Mouse (Mus musculus) neural tube, embryonic 11.5 days (tissue): ENCODE data around the gene R3hdm2. TPM values are rescaled to one million over a fixed set of nuclear protein-coding genes. Genes with fewer than 3 reads are reported as not detected.

ENCODE experiments used
- ATAC-seq: fragments of 200-750 bp; cut with Nextera tagmentation; 2 replicates; pipeline ENCODE4 v1.8.0; 2017; ENCODE audit warnings: moderate number of reproducible peaks, mild to moderate bottlenecking, moderate TSS enrichment, moderate library complexity; ENCODE audit not compliant: insufficient read depth, low FRiP score, low TSS enrichment
- DNase-seq: peaks from one replicate; pipeline ENCODE4 v3.0.0-alpha.2; 2015; ENCODE audit warnings: low spot score
- H3K27ac ChIP-seq: fragments of 300-500 bp; sonication (generic); 2 replicates; pipeline ENCODE4 v1.5.1; 2014; ENCODE audit warnings: low read depth, mild to moderate bottlenecking, low read length
- H3K27me3 ChIP-seq: fragments of 300-500 bp; sonication (generic); 2 replicates; pipeline ENCODE4 v1.6.1; 2014; ENCODE audit warnings: mild to moderate bottlenecking, low read length, mixed read lengths; ENCODE audit not compliant: control insufficient read depth, insufficient read depth
- H3K36me3 ChIP-seq: fragments of 300-500 bp; sonication (generic); 2 replicates; pipeline ENCODE4 v1.6.1; 2014; ENCODE audit warnings: mild to moderate bottlenecking, low read length, moderate library complexity, mixed read lengths; ENCODE audit not compliant: control insufficient read depth, insufficient read depth
- H3K4me1 ChIP-seq: fragments of 300-500 bp; sonication (generic); 2 replicates; pipeline ENCODE4 v1.6.1; 2014; ENCODE audit warnings: low read length, mixed read lengths; ENCODE audit not compliant: control insufficient read depth, insufficient read depth
- H3K4me2 ChIP-seq: fragments of 300-500 bp; sonication (generic); 2 replicates; pipeline ENCODE4 v1.6.1; 2014; ENCODE audit warnings: low read depth, mild to moderate bottlenecking, moderate library complexity
- H3K4me3 ChIP-seq: fragments of 300-500 bp; sonication (generic); 2 replicates; pipeline ENCODE4 v1.5.1; 2014; ENCODE audit warnings: low read depth, low read length
- H3K9ac ChIP-seq: fragments of 300-500 bp; sonication (generic); 2 replicates; pipeline ENCODE4 v1.6.1; 2014; ENCODE audit warnings: mild to moderate bottlenecking, low read length
- H3K9me3 ChIP-seq: fragments of 300-500 bp; sonication (generic); 2 replicates; pipeline ENCODE4 v1.6.1; 2016; ENCODE audit warnings: low read length; ENCODE audit not compliant: control insufficient read depth
- WGBS: fragments of 180-500 bp; shearing (Covaris S2); extraction: QIAGEN DNeasy Blood & Tissue Kit; methylation state at CpG from one replicate; pipeline ENCODE4 v1.1.7; 2014; 5-methylcytosine and 5-hydroxymethylcytosine counted together
- polyA plus RNA-seq: library from polyadenylated mRNA; unstranded; fragments of >200 nt; fragmentation: Nextera tagmentation; extraction: Ambion mirVana; gene quantifications from 2 replicates; pipeline ENCODE4 v1.2.1, GENCODE M21; 2014

The R3hdm2 gene
- polyA plus RNA-seq, 1 experiment from 2014 or later, result 27.4 TPM

DNA sequence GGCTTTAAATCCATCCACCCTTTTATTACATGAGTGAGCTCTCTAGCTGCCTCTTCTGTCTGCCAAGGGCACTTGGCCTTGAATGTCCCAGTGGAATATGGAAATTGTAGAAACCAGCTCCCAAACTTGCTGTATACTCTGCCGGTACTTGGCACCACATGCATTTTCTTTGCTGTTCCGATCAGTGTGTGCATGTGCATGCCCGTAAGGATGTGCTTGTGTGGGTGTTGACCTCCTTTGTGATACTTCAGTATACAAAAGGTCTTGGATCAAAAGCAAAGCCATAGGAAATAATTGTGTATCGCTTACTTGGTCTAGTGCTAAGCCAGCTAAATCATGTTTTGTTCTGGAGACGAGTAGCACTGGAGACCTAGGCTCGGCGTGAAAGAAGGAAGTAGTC, 108.7 kb downstream of the R3hdm2 start:
- Histone ChIP-seq H3K27ac (no peak overlapping the region), H3K9me3 (no peaks in the 10 kb centered on the region), H3K27me3 (no peaks in the 10 kb centered on the region), H3K4me2 (no peak overlapping the region), H3K4me3 (no peak overlapping the region), H3K36me3 (peaks cover 5% of the 10 kb centered on the region; the same call in 1 of the 2 replicates), H3K9ac (no peak overlapping the region), H3K4me1 (peaks cover 2% of the 10 kb centered on the region)
- DNase-seq (no peak), ATAC-seq (no peak)
- WGBS, result 89% methylated on average over 7 of the region's 7 CpGs

DNA sequence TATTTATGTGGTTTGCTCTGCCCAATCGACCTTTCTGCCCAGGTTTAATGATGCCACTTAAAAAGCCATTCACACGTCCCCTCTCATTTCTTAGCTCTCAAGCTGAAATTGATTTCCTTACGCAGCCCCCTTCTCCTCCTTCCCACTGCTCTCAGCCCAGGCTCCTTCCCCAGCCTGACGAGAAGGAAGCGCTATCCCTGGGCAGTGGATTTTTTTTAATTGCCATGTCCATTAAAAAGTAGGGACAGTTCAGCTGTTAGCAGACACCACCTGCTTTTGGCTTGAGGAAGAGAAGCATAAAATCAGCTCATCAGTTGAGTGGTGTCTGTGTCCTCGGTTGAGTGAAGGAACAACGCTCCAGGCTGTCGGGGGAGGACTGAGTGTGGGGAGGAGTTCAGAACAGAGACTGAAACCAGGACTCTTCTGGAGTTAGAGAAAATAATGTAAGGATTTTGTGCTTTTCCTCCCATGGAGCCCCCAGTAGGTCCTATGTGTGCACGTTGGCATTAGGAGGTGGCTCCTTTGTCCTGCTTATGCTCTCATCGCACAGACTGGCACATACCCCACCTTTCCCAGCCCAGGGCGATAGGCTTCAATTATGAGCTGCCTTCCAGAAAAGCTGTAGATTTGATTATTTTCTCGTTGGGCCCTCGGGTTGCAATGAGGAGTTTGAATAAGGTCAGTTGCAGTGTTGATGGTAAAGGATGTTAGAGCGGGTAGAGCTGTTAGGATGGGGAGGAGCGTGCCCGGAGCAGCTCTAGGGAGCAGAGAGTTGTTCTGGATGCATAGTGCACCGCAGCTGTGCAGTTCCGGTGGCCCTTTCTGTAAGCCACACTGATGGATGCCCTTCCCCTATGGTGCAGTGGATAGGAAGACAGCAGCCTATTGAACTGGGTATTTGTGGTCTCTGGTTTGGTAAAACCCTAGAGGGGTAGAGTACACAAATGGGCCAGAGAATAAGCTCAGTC, 110.3 kb downstream of the R3hdm2 start:
- 73% methylated on average over 18 of the region's 18 CpGs for WGBS
- H3K27ac ChIP-seq, result no peak overlapping the region
- DNase-seq (no peak), ATAC-seq (no peak)
- H3K9me3 ChIP-seq, result no peaks in the 10 kb centered on the region
- peaks cover 2% of the 10 kb centered on the region for H3K4me1 ChIP-seq
- no peaks in the 10 kb centered on the region for H3K27me3 ChIP-seq
- H3K36me3 ChIP-seq, result peaks cover 6% of the 10 kb centered on the region; the same call in 1 of the 2 replicates
- no peak overlapping the region for H3K4me3 ChIP-seq
- no peak overlapping the region for H3K4me2 ChIP-seq
- no peak overlapping the region for H3K9ac ChIP-seq

DNA sequence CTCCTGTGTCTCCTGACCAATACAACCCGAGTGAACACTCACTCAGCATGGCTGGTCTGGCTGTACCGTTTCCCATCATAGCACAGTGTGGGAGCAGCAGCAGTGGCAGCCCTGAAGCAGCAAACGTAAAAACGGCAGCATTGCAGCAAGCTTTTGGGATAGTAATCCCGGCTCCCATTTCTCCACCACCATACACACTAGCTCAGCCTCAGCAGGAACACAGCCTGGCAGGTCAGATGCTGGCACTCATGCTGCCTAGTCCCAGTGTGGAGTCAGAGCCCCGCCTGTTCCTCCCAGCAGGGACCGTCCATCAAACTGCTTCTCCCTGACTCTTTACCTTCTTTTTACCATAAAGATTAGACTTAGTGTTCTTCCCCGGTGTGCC, 111.0 kb downstream of the R3hdm2 start:
- H3K9me3 ChIP-seq, result no peaks in the 10 kb centered on the region
- DNase-seq, result no peak
- H3K4me2 ChIP-seq, result no peak overlapping the region
- peaks cover 7% of the 10 kb centered on the region for H3K36me3 ChIP-seq
- no peak overlapping the region for H3K9ac ChIP-seq
- H3K27ac ChIP-seq, result no peak overlapping the region
- 79% methylated on average over 8 of the region's 8 CpGs for WGBS
- H3K4me3 ChIP-seq, result no peak overlapping the region
- H3K27me3 ChIP-seq, result no peaks in the 10 kb centered on the region
- ATAC-seq, result no peak
- H3K4me1 ChIP-seq, result peaks cover 2% of the 10 kb centered on the region

DNA sequence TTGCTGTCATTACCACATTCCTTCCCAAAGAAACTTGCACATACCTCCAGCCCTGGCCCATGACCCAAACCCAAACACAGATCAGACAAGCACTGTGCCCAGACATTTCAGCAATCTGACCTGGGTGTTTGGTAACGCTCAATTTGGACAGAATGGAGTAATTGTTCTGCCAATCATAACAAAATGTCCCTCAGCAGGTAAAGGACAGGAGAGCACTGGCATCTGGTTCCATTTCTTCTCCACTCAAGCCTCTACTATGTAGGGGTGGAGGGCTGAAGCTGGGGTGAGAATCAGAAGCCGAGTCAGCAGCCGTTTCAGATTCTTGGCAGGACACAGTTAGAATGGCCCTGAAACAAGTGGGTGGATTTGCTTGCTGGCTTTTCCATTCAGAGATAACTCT, 112.0 kb downstream of the R3hdm2 start:
- H3K4me1 ChIP-seq, result peaks cover 2% of the 10 kb centered on the region
- no peak for DNase-seq
- H3K9ac ChIP-seq, result no peak overlapping the region
- H3K27ac ChIP-seq, result no peak overlapping the region
- H3K4me3 ChIP-seq, result no peak overlapping the region
- H3K9me3 ChIP-seq, result no peaks in the 10 kb centered on the region
- ATAC-seq, result no peak
- WGBS, result 92% methylated on average over 3 of the region's 3 CpGs
- H3K27me3 ChIP-seq, result no peaks in the 10 kb centered on the region
- no peak overlapping the region for H3K4me2 ChIP-seq
- H3K36me3 ChIP-seq, result peaks cover 12% of the 10 kb centered on the region

DNA sequence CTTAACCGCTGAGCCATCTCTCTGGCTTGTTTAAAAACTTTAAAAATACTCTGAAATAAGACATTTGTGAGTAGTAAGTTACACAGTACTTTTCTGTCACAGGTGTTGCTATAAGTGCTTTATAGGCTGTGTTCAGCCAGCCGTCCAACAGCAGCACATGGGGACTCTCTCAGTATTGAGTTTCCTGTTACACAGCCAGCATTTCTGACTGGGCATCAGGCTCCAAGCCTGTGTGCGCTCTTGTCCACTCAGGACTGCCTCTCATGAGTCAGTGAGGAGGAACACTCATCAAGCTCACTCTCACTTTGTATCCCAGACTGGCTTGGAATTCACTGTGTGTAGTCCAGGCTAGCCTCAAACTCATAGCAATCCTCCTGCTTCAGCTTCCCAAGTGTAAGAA, 116.0 kb downstream of the R3hdm2 start:
- H3K9me3 ChIP-seq, result no peaks in the 10 kb centered on the region
- H3K4me1 ChIP-seq, result no peaks in the 10 kb centered on the region; the same call in 1 of the 2 replicates
- no peak overlapping the region for H3K4me3 ChIP-seq
- no peaks in the 10 kb centered on the region for H3K27me3 ChIP-seq
- no peak for ATAC-seq
- WGBS, result 94% methylated on average over 3 of the region's 3 CpGs
- H3K27ac ChIP-seq, result no peak overlapping the region
- no peak overlapping the region for H3K9ac ChIP-seq
- H3K36me3 ChIP-seq, result peaks cover 12% of the 10 kb centered on the region
- no peak for DNase-seq
- H3K4me2 ChIP-seq, result no peak overlapping the region

DNA sequence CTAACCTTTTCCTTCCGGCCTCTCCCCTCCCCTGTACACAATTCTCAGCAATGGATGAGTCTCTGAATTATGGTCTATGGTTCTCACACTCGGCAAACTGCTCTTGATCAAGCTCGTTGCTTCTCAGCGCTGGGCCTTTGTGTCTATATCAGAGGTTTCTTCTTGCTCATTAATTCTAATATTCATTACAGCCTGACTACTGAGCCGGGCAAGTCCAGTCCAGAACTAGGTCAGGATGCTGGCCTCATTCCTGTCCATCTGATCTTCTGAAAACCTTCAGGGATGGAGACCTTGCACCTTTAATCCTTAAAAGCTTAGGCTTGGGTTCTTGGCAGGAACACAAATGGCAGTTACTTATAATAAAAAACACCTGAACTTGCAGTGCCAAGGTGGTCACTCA, 119.4 kb downstream of the R3hdm2 start:
- H3K36me3 ChIP-seq, result peaks cover 12% of the 10 kb centered on the region
- no peak for DNase-seq
- no peaks in the 10 kb centered on the region for H3K4me1 ChIP-seq
- no peaks in the 10 kb centered on the region for H3K27me3 ChIP-seq
- ATAC-seq, result no peak
- WGBS, result 86% methylated on average over 5 of the region's 5 CpGs
- H3K4me3 ChIP-seq, result no peak overlapping the region
- H3K9me3 ChIP-seq, result no peaks in the 10 kb centered on the region
- H3K4me2 ChIP-seq, result no peak overlapping the region
- no peak overlapping the region for H3K27ac ChIP-seq
- no peak overlapping the region for H3K9ac ChIP-seq

DNA sequence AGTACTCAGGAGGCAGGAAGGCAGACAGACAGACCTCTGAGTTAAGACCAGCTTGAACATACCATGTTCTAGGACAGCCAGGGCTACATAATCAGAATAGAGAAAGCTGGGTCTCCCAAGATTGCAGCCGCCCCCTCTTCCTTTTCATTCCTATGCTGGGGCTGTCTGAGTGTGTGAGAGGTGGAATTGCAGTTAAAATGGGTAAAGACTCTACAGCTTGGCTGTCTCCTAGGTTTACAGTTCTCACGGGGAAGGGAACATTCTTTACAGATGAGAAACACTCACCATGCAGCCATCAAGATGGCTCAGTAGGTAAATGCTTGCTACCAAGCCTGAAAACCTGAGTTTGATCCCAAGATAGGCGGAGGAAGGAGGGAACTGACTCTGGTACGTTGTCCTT, 119.9 kb downstream of the R3hdm2 start:
- Histone ChIP-seq H3K27me3 (no peaks in the 10 kb centered on the region), H3K4me1 (no peaks in the 10 kb centered on the region), H3K4me3 (no peak overlapping the region), H3K27ac (no peak overlapping the region), H3K36me3 (peaks cover 12% of the 10 kb centered on the region), H3K9ac (no peak overlapping the region), H3K9me3 (no peaks in the 10 kb centered on the region), H3K4me2 (no peak overlapping the region)
- 93% methylated on average over 4 of the region's 4 CpGs for WGBS
- no peak for ATAC-seq
- DNase-seq, result no peak

DNA sequence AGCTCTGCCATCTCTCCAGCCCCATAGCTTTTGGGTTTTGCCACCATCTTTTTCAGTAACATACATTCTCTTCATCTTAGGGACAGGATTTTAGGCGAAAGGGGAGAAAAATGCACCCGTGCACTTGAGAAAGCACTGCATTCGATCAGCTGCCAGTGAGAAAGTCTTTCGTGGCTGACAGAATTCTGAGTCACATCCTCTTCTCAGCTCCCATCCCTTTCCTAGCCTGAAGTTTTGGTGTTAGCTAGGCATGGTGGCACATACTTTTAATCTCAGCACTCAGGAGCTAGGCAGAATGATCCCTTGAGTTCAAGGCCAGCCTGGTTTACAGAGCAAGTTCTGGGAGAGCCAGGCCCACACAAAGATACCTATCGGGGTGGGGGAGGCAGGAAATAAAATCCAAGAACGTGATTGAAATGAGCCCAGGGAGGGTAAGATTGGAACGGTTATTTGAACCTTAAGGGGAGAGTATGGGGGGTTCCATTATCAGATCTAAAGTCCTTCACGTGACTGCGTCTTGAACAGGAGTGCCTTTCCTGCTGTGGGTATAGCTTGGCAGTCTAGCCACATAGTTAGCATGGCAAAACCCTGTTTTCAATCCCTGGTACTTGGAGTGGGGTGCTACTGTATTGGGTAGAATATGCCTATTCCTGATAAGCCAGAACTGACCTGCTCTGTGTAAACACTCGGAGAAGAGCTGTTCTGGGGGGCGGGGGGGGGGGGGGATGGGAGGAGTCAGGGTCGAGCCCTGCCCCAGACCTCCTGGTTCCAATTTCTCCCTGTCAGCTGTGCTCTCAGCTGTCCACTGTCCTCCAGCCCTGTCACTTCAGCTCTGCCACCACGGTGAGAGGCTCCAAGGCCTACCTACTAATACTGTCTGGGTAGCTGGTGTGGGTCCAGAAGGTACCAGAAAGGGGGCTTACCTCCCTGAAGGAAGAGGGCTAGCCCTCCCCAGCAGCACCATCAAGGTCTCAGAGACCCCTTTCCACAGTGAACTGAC, 121.1 kb downstream of the R3hdm2 start, which contains the start of gene Stac3:
TSS of gene Stac3 (plus strand) at position 793 of the 1,000 bp plus-strand sequence.
- peaks cover 8% of the 10 kb centered on the region for H3K36me3 ChIP-seq
- H3K4me3 ChIP-seq, result no peak within 1 kb of the TSS
- no peaks in the 10 kb centered on the region for H3K4me1 ChIP-seq
- H3K27ac ChIP-seq, result no peak within 1 kb of the TSS
- no peak for ATAC-seq
- DNase-seq, result no peak
- H3K9me3 ChIP-seq, result no peaks in the 10 kb centered on the region
- H3K9ac ChIP-seq, result no peak within 1 kb of the TSS
- 80% methylated on average over 13 of the region's 13 CpGs for WGBS
- no peak within 1 kb of the TSS for H3K4me2 ChIP-seq
- H3K27me3 ChIP-seq, result no peaks in the 10 kb centered on the region
